Mouse (Mus musculus) MEL-GATA-1-ER (cell line): ENCODE results near the gene Tmem229b.
"Not testable (repeated sequence)": the region's sequence is repeated elsewhere in the genome, so short reads cannot be mapped to it uniquely, and the experiment has no call there.

Source experiments
- DNase-seq: peaks from one replicate; pipeline ENCODE4 v3.0.0-alpha.2; 2012; ENCODE audit warnings: low read depth; ENCODE audit errors: extremely low read depth

Gene Tmem229b

GRCm38 (mm10) chr12:79007126-79007753 is at the start of gene Tmem229b:
Gene Tmem229b, minus strand, starts transcription at chr12:79007627.
- DNase-seq: no peak

DNA sequence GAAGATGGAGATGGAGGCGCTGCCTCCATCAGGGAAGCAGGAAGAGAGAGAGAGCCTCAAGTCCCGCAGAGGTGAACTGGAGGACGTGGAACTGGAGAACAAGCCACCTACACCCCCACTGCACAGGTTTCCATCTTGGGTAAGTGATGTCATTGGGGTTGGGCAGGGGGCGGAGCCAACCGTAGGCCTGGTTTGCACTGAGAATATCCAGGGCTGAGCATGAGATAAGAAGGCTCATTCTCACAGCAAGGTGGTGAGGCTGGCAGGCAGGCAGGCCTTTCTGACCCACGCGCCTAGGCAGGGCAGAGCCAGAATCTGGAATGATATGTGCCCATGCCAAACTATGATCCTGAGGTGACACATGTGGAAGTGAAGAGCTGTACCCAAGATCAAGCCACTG is 47.8 kb upstream of the Tmem229b start:
- no peak for DNase-seq

GRCm38 (mm10) chr12:79052073-79052472 is 44.6 kb upstream of the Tmem229b start:
- DNase-seq: no peak

DNA sequence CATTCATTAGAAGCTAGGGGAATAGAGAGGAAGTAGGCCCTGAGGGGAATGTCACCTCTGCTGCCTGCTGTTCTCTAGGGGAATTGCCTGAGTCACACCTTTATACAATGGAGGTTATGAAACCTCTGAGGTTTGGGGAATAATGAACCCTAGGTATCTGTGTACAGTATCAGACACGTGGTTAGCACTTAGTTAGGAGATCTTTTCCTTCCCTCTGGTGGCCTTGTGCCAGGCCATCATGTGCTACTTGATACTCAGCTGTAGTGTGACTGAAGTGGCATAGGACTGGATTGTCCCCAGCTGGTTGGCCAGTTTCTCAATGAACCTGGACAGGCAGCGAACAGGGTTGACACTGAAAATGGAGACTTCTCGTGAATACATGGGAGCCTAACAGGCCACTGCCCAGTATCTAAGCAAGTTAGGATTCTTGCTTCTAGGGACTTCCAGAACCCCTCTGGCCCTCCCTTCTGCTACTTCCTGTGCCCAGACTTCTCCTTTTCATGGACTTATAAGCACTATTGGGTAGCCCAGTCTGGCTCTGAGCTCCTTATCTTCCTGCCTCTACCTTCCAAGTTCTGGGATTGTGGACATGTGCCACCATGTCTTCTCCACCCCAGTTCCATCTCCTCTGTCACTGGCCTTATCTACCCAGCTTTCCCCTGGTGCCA is 43.3 kb upstream of the Tmem229b start:
- no peak for DNase-seq

- no peak for DNase-seq
Observed at GRCm38 (mm10) chr12:79049807-79050206, 42.4 kb upstream of the Tmem229b start.

GRCm38 (mm10) chr12:79048898-79049297 is 41.5 kb upstream of the Tmem229b start:
- no peak for DNase-seq

GRCm38 (mm10) chr12:79047203-79047602 is 39.8 kb upstream of the Tmem229b start:
- DNase-seq: no peak

DNA sequence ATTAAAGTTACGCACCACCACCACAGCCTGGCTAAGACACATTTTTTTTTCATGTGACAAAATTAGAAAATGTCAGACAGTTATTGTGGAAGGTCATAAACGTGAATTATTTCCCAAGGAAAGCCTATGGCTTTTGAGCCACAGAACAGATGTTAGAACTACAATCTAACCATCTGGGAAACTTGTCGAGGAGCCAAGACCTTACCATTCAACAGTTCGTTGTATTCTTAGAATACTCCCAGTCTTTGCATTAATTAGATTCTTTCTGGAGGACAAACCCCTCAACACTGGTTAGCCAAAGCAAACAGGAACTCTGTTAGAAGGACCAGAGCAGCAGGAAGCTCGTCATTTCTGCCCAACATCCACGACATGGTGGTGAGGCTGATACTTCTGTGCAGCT is 38.7 kb upstream of the Tmem229b start:
- no peak for DNase-seq

DNA sequence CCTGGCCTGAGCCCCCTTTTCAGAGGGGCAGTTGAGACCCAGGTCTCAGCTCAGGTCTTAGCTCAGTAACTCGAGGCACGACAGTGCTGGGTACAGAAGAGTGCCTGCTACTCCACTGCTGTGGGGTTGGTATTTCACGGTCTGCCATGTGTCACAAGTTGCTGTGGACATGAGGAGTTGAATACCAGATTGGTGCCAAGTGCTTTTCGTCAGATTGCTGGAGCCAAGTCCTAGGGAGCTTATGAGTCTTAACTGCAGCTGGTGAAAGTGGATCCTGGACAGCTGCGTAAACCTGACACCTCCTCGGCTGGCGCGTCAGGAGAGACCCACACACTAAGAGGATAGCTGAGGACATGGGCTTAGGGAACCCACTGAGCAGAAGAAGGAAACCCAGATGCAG is 37.2 kb upstream of the Tmem229b start:
- no peak for DNase-seq

GRCm38 (mm10) chr12:79041436-79041835 is 34.0 kb upstream of the Tmem229b start:
- DNase-seq: no peak

- no peak for DNase-seq
Observed at GRCm38 (mm10) chr12:79040201-79040827, 32.9 kb upstream of the Tmem229b start.

GRCm38 (mm10) chr12:79039708-79040107 is 32.3 kb upstream of the Tmem229b start:
- no peak for DNase-seq

- no peak for DNase-seq
Observed at GRCm38 (mm10) chr12:79035349-79035748, 27.9 kb upstream of the Tmem229b start.

DNA sequence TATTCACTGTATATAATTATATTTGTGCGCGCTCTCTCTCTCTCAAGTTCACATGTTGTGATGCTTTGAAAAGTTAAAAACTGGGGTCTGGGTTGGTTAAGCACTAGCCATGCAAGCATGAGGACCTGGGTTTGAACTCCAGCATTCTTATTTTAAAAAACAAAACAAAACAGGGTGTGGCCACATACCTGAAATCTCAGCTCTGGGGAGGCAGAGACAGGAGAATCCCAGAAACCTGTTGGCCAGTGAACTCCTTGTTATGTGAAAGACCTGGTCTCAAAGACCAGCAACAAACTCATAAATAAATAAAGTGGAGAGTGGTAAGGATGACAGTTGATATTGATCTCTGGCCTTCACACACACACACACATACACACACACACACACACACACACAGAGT is 26.9 kb upstream of the Tmem229b start:
- DNase-seq: no peak

DNA sequence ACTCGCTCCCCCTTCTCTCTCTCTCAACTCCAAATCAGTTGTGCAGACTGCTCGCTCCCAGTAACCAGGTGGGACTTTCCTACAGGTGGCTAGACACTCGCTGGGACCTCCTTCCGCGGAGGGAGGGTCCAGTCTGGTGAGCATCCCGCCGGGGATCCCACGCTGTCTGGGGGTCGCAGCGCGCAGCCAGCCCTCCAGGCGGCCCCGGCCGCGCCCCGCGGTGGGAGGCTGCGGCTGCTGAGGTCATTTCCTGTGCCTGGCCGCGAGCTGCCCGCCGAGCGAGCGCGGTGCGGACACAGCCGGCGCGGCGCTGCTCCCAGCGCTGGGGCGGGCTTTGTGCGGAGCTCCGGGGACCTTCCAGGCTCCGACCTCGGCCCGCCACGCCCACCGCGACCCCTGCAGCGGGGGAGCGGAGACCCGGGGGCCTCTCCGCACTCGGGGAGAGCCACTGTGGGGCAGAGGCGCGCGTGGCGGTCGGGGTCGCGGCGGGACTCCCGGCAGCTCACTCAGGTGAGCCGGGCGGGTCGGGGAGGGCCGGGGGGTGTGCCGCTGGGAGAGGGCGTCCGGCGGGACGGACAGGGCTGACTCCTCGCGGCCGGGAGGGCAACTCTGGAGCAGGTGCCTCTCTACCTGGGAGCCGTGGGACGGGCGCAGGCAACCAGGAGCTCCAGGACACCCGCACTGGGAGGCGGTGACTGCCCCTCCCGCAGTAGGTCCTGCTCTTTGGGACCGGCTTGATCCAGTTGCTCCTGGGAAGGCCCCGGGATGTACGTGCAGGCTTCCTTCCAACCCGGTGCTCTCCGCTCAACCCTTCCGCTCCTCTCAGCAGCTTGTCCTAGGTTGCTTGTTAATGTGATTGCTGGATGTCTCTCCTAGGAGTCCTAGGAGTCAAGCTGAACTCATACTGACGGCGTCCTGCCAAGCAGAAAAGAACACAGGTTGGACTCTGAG is 21.8 kb upstream of the Tmem229b start, which contains the start of gene Plekhh1:
Gene Plekhh1 (plus strand): TSS at position 253 of the 951 bp plus-strand sequence.
- DNase-seq: no peak

DNA sequence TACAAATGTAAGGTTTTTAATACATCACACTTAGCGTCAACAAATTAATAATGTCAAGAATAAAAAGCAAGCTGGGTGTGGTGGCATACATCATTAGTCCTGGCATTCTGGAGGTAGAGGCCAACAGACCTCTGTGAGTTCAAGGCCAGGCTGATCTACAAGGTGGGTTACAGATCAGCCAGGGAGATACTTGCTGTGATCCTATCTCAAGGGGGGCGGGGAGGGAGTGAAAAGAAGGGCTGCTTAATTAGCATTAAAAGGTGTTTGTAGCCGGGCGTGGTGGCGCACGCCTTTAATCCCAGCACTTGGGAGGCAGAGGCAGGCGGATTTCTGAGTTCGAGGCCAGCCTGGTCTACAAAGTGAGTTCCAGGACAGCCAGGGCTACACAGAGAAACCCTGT is 20.1 kb upstream of the Tmem229b start:
- DNase-seq: not testable (repeated sequence)

DNA sequence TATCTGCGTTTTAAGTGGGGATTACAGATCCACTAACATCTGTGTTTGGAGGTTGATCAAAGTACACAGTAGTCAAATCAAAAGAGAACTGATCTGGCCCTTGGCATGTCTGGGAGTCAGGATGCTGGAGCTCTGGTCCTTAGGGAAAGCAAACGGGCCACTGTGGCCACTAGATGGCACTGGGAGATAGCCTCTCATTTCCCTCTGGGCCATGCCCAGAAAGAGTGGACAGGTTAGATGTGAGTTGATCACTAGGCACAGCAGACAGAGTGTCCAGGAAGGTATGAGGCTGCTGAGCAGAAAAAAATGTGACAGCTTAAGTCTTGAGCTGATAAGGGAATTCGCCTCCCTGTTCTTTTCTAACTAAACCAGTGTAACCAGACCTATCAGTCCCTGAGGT is 15.5 kb upstream of the Tmem229b start:
- no peak for DNase-seq

DNA sequence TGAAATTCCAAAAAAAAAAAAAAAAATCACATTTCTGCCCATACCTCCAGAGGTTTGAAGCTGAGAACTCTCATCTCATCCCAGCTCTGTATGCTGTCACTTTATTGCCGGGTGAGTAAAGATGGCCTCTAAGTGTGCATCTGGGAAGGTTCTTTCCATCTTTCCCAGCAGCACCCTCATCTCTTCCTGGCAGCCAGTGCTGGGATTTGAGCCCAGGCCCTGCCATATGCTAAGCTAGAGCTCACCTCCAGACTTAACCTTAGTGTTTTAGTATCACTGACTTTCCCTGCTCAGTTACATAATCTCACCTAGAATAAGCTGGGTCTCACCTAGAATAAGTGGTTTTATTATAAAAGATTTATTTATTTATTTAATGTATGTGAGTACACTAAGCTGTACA is 14.5 kb upstream of the Tmem229b start:
- no peak for DNase-seq

DNA sequence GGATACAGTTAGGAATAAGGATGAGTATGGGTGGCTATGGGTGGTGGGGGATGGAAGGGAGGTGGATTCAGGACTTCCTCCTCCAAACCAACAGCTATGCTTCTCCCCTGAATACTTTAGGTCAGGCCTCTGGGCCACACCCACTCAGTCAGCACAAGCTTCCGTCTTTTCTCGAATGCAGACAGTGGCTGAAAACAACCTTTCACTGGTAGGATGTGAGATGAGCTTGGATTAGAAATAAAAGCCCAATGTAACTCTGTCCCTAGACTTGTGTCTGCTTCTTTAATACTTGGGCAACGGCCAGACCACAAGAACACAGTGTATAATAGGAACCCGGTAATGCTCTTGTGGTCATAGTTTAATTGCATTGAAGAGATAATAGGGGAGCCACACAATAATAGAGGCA is 10.6 kb upstream of the Tmem229b start:
- peak; percentile 83 for DNase-seq

- no peak for DNase-seq
Observed at GRCm38 (mm10) chr12:79016109-79016508, 8.7 kb upstream of the Tmem229b start.

GRCm38 (mm10) chr12:79010569-79010968 is 3.1 kb upstream of the Tmem229b start:
- DNase-seq: no peak
